Mouse (Mus musculus): ENCODE measurements around the gene Sh3bgrl2. TPM values are rescaled to one million over a fixed set of nuclear protein-coding genes. Genes with fewer than 3 reads are reported as not detected.

Sh3bgrl2 gene
- polyA plus RNA-seq, 1 experiment from 2014 or later = 33.4 TPM

- Histone ChIP-seq H3K27ac (no peak overlapping the region), H3K4me3 (ENCODE audit: inconsistent target) (no peak overlapping the region), H3K36me3 (ENCODE audit: inconsistent target) (no peaks in the 10 kb centered on the region), H3K79me2 (ENCODE audit: inconsistent target) (no peaks in the 10 kb centered on the region)
- WGBS (ENCODE audit: missing documents) = 7% methylated on average over 7 of the region's 7 CpGs
Measured at GRCm38 (mm10) chr9:83616586-83617081, 68.5 kb downstream of the Sh3bgrl2 start.

- no peak overlapping the region for H3K4me3 ChIP-seq (ENCODE audit: inconsistent target)
- no peak overlapping the region for H3K27ac ChIP-seq
- 92% methylated on average over 6 of the region's 6 CpGs for WGBS (ENCODE audit: missing documents)
- no peaks in the 10 kb centered on the region for H3K79me2 ChIP-seq (ENCODE audit: inconsistent target)
- H3K36me3 ChIP-seq (ENCODE audit: inconsistent target) = no peaks in the 10 kb centered on the region
Measured at GRCm38 (mm10) chr9:83623455-83623854, 75.3 kb downstream of the Sh3bgrl2 start.

GRCm38 (mm10) chr9:83624193-83624592, 76.1 kb downstream of the Sh3bgrl2 start:
- Histone ChIP-seq H3K4me3 (ENCODE audit: inconsistent target) (no peak overlapping the region), H3K27ac (no peak overlapping the region), H3K79me2 (ENCODE audit: inconsistent target) (no peaks in the 10 kb centered on the region), H3K36me3 (ENCODE audit: inconsistent target) (no peaks in the 10 kb centered on the region)
- 49% methylated on average over 5 of the region's 5 CpGs for WGBS (ENCODE audit: missing documents)

- H3K79me2 ChIP-seq (ENCODE audit: inconsistent target) = no peaks in the 10 kb centered on the region
- 97% methylated on average over 4 of the region's 5 CpGs for WGBS (ENCODE audit: missing documents)
- no peak overlapping the region for H3K4me3 ChIP-seq (ENCODE audit: inconsistent target)
- no peaks in the 10 kb centered on the region for H3K36me3 ChIP-seq (ENCODE audit: inconsistent target)
- no peak overlapping the region for H3K27ac ChIP-seq
Measured at GRCm38 (mm10) chr9:83625085-83625484, 77.0 kb downstream of the Sh3bgrl2 start.

GRCm38 (mm10) chr9:83628669-83629612, 80.8 kb downstream of the Sh3bgrl2 start:
- Histone ChIP-seq H3K36me3 (ENCODE audit: inconsistent target) (no peaks in the 10 kb centered on the region), H3K4me3 (ENCODE audit: inconsistent target) (no peak overlapping the region), H3K27ac (no peak overlapping the region), H3K79me2 (ENCODE audit: inconsistent target) (no peaks in the 10 kb centered on the region)
- WGBS (ENCODE audit: missing documents) = 84% methylated on average over 19 of the region's 19 CpGs

- no peaks in the 10 kb centered on the region for H3K36me3 ChIP-seq (ENCODE audit: inconsistent target)
- H3K79me2 ChIP-seq (ENCODE audit: inconsistent target) = no peaks in the 10 kb centered on the region
- 41% methylated on average over 6 of the region's 6 CpGs for WGBS (ENCODE audit: missing documents)
- H3K4me3 ChIP-seq (ENCODE audit: inconsistent target) = no peak overlapping the region
- H3K27ac ChIP-seq = no peak overlapping the region
Measured at GRCm38 (mm10) chr9:83630341-83630740, 82.2 kb downstream of the Sh3bgrl2 start.

- H3K36me3 ChIP-seq (ENCODE audit: inconsistent target) = no peaks in the 10 kb centered on the region
- 60% methylated on average over 5 of the region's 5 CpGs for WGBS (ENCODE audit: missing documents)
- H3K27ac ChIP-seq = no peak overlapping the region
- no peak overlapping the region for H3K4me3 ChIP-seq (ENCODE audit: inconsistent target)
- H3K79me2 ChIP-seq (ENCODE audit: inconsistent target) = no peaks in the 10 kb centered on the region
Measured at GRCm38 (mm10) chr9:83631920-83632319, 83.8 kb downstream of the Sh3bgrl2 start.

- Histone ChIP-seq H3K4me3 (ENCODE audit: inconsistent target) (no peak overlapping the region), H3K27ac (no peak overlapping the region), H3K79me2 (ENCODE audit: inconsistent target) (no peaks in the 10 kb centered on the region), H3K36me3 (ENCODE audit: inconsistent target) (no peaks in the 10 kb centered on the region)
- 97% methylated on average over 2 of the region's 3 CpGs for WGBS (ENCODE audit: missing documents)
Measured at GRCm38 (mm10) chr9:83634703-83635102, 86.6 kb downstream of the Sh3bgrl2 start.

GRCm38 (mm10) chr9:83635997-83636396, 87.9 kb downstream of the Sh3bgrl2 start:
- Histone ChIP-seq H3K36me3 (ENCODE audit: inconsistent target) (no peaks in the 10 kb centered on the region), H3K27ac (no peak overlapping the region), H3K79me2 (ENCODE audit: inconsistent target) (no peaks in the 10 kb centered on the region), H3K4me3 (ENCODE audit: inconsistent target) (no peak overlapping the region)
- WGBS (ENCODE audit: missing documents) = 36% methylated on average over 7 of the region's 7 CpGs

- no peaks in the 10 kb centered on the region for H3K79me2 ChIP-seq (ENCODE audit: inconsistent target)
- H3K4me3 ChIP-seq (ENCODE audit: inconsistent target) = no peak overlapping the region
- H3K36me3 ChIP-seq (ENCODE audit: inconsistent target) = no peaks in the 10 kb centered on the region
- 34% methylated on average over 4 of the region's 4 CpGs for WGBS (ENCODE audit: missing documents)
- no peak overlapping the region for H3K27ac ChIP-seq
Measured at GRCm38 (mm10) chr9:83643139-83643538, 95.0 kb downstream of the Sh3bgrl2 start.

GRCm38 (mm10) chr9:83643833-83644232, 95.7 kb downstream of the Sh3bgrl2 start:
- 40% methylated on average over 4 of the region's 4 CpGs for WGBS (ENCODE audit: missing documents)
- H3K36me3 ChIP-seq (ENCODE audit: inconsistent target) = no peaks in the 10 kb centered on the region
- no peak overlapping the region for H3K27ac ChIP-seq
- H3K4me3 ChIP-seq (ENCODE audit: inconsistent target) = no peak overlapping the region
- H3K79me2 ChIP-seq (ENCODE audit: inconsistent target) = no peaks in the 10 kb centered on the region

GRCm38 (mm10) chr9:83646215-83646614, 98.1 kb downstream of the Sh3bgrl2 start:
- Histone ChIP-seq H3K79me2 (ENCODE audit: inconsistent target) (no peaks in the 10 kb centered on the region), H3K27ac (no peak overlapping the region), H3K36me3 (ENCODE audit: inconsistent target) (no peaks in the 10 kb centered on the region), H3K4me3 (ENCODE audit: inconsistent target) (no peak overlapping the region)
- WGBS (ENCODE audit: missing documents) = 77% methylated on average over 2 of the region's 2 CpGs

- Histone ChIP-seq H3K4me3 (ENCODE audit: inconsistent target) (no peak overlapping the region), H3K27ac (no peak overlapping the region), H3K79me2 (ENCODE audit: inconsistent target) (no peaks in the 10 kb centered on the region), H3K36me3 (ENCODE audit: inconsistent target) (no peaks in the 10 kb centered on the region)
- WGBS (ENCODE audit: missing documents) = 80% methylated on average over 5 of the region's 5 CpGs
Measured at GRCm38 (mm10) chr9:83646691-83647090, 98.6 kb downstream of the Sh3bgrl2 start.

GRCm38 (mm10) chr9:83647919-83648705, 100.0 kb downstream of the Sh3bgrl2 start:
- Histone ChIP-seq H3K4me3 (ENCODE audit: inconsistent target) (no peak overlapping the region), H3K36me3 (ENCODE audit: inconsistent target) (no peaks in the 10 kb centered on the region), H3K27ac (no peak overlapping the region), H3K79me2 (ENCODE audit: inconsistent target) (no peaks in the 10 kb centered on the region)
- 50% methylated on average over 6 of the region's 7 CpGs for WGBS (ENCODE audit: missing documents)

GRCm38 (mm10) chr9:83648733-83649132, 100.6 kb downstream of the Sh3bgrl2 start:
- Histone ChIP-seq H3K79me2 (ENCODE audit: inconsistent target) (no peaks in the 10 kb centered on the region), H3K4me3 (ENCODE audit: inconsistent target) (no peak overlapping the region), H3K27ac (no peak overlapping the region), H3K36me3 (ENCODE audit: inconsistent target) (no peaks in the 10 kb centered on the region)
- WGBS (ENCODE audit: missing documents) = 64% methylated on average over 3 of the region's 3 CpGs
